In genomic region chr13:64988828-64989227, GRCm38 (mm10) we compare ENCODE assay signal across 18 mouse cellular contexts. TPM values are rescaled to one million over a fixed set of nuclear protein-coding genes. Genes with fewer than 3 reads are reported as not detected.
"Had no signal": no experiment of that assay in that cellular context is flagged by ENCODE, and none has a peak within 500 bp of the region (broad histone marks: within the 10 kb centered on the region; RNA-seq: fewer than 3 reads in every experiment).

No protein-coding gene starts in this region.

- H3K27ac ChIP-seq: left cerebral cortex, adult 2 months; limb, embryonic 15.5 days; midbrain, embryonic 12.5 days; stomach, postnatal 0 days had no signal

- DNase-seq: kidney, adult 8-10 months; kidney, postnatal 25 days; lung, embryonic 14.5 days; lung, postnatal 10 days; lung, postnatal 4 days; right cerebral cortex, postnatal 25 days had no signal

- H3K4me1 ChIP-seq: limb, embryonic 15.5 days; megakaryocyte, embryonic 14.5 days; midbrain, embryonic 12.5 days had no signal

- H3K4me2 ChIP-seq: limb, embryonic 15.5 days; lung, embryonic 14.5 days; midbrain, embryonic 12.5 days had no signal

- H3K9me3 ChIP-seq: limb, embryonic 15.5 days; megakaryocyte, embryonic 14.5 days; midbrain, embryonic 12.5 days had no signal

- H3K36me3 ChIP-seq: limb, embryonic 15.5 days; midbrain, embryonic 12.5 days had no signal

- H3K27me3 ChIP-seq: limb, embryonic 15.5 days; megakaryocyte, embryonic 14.5 days; midbrain, embryonic 12.5 days had no signal

- ATAC-seq: intestine, embryonic 16.5 days had no signal

- H3K4me3 ChIP-seq: left cerebral cortex, adult 2 months; limb, embryonic 15.5 days; megakaryocyte, embryonic 14.5 days; midbrain, embryonic 12.5 days had no signal

- H3K9ac ChIP-seq: limb, embryonic 15.5 days; lung, embryonic 14.5 days; midbrain, embryonic 12.5 days had no signal

RNA-seq across cellular contexts. Expression of gene Spata31d1c, which starts 44.0 kb away (rescaled TPM):
- total RNA-seq: layer of hippocampus, postnatal 25 days; left cerebral cortex, adult 2 months; left cerebral cortex, postnatal 25 days; midbrain, postnatal 0 days had no signal
- polyA plus RNA-seq: intestine, embryonic 16.5 days; kidney, embryonic 16.5 days; limb, embryonic 11.5 days; limb, embryonic 15.5 days; lung, embryonic 14.5 days; midbrain, embryonic 12.5 days; midbrain, postnatal 0 days; small intestine, adult 2 months; stomach, postnatal 0 days had no signal
